Mouse (Mus musculus) neural tube, embryonic 12.5 days (tissue): ENCODE data around the gene Rgs12. TPM values are rescaled to one million over a fixed set of nuclear protein-coding genes. Genes with fewer than 3 reads are reported as not detected.

ENCODE experiments used
- ATAC-seq: fragments of 200-750 bp; cut with Nextera tagmentation; 2 replicates; pipeline ENCODE4 v1.8.0; 2017; ENCODE audit warnings: low read depth, mild to moderate bottlenecking, moderate TSS enrichment, moderate library complexity; ENCODE audit not compliant: low FRiP score
- H3K27ac ChIP-seq: fragments of 300-500 bp; sonication (generic); 2 replicates; pipeline ENCODE4 v1.5.1; 2016
- H3K27me3 ChIP-seq: fragments of 300-500 bp; sonication (generic); replicated peaks from 2 replicates; pipeline ENCODE4 v1.6.1; 2016; ENCODE audit warnings: mild to moderate bottlenecking
- H3K36me3 ChIP-seq: fragments of 300-500 bp; sonication (generic); 2 replicates; pipeline ENCODE4 v1.6.1; 2016; ENCODE audit warnings: mild to moderate bottlenecking
- H3K4me1 ChIP-seq: fragments of 300-500 bp; sonication (generic); 2 replicates; pipeline ENCODE4 v1.6.1; 2016
- H3K4me2 ChIP-seq: fragments of 300-500 bp; sonication (generic); replicated peaks from 2 replicates; pipeline ENCODE4 v1.6.1; 2016; ENCODE audit warnings: mild to moderate bottlenecking
- H3K4me3 ChIP-seq: fragments of 300-500 bp; sonication (generic); 2 replicates; pipeline ENCODE4 v1.5.1; 2016
- H3K9ac ChIP-seq: fragments of 300-500 bp; sonication (generic); 2 replicates; pipeline ENCODE4 v1.6.1; 2016; ENCODE audit warnings: mild to moderate bottlenecking
- H3K9me3 ChIP-seq: fragments of 300-500 bp; sonication (generic); 2 replicates; pipeline ENCODE4 v1.6.1; 2016; ENCODE audit warnings: mild to moderate bottlenecking
- WGBS: fragments of 180-500 bp; shearing (Covaris S2); methylation state at CpG from one replicate; pipeline ENCODE4 v1.1.7; 2016; 5-methylcytosine and 5-hydroxymethylcytosine counted together
- microRNA-seq: library from miRNA; unstranded; fragments of <30 nt; microRNA quantifications from one replicate; pipeline ENCODE4, GENCODE M21; 2017
- polyA plus RNA-seq: library from polyadenylated mRNA; unstranded; fragments of >200 nt; fragmentation: Nextera tagmentation; extraction: Ambion mirVana; gene quantifications from 2 replicates; pipeline ENCODE4 v1.2.1, GENCODE M21; 2016

Rgs12 gene
- polyA plus RNA-seq, 1 experiment from 2014 or later, result 58.0 TPM

DNA sequence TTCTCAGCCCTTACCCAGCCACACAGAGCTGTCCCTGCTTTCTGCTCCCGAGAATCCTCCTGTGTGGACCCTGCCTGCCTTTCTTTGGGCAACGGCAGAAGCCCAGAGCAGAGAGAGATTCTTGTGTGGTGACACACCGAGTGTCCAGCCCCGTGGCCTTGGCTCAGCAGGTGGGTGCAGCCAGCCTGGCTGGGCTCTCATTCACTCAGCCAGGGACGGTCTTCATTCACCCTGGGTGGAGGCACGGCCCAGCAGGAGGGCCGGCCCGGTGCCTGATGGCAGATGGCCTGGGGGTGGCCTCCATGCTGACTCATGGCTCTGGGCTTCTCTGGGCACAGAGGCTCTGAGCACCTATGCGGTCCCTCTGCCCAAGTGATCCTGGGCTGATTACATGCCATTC is 124.7 kb downstream of the Rgs12 start:
- no peaks in the 10 kb centered on the region for H3K36me3 ChIP-seq
- no peak overlapping the region for H3K4me2 ChIP-seq
- no peak for ATAC-seq
- H3K4me3 ChIP-seq, result no peak overlapping the region
- peaks cover 9% of the 10 kb centered on the region for H3K27me3 ChIP-seq
- 69% methylated on average over 9 of the region's 9 CpGs for WGBS
- H3K9me3 ChIP-seq, result no peaks in the 10 kb centered on the region
- no peak overlapping the region for H3K9ac ChIP-seq
- peaks cover 6% of the 10 kb centered on the region for H3K4me1 ChIP-seq
- no peak overlapping the region for H3K27ac ChIP-seq

DNA sequence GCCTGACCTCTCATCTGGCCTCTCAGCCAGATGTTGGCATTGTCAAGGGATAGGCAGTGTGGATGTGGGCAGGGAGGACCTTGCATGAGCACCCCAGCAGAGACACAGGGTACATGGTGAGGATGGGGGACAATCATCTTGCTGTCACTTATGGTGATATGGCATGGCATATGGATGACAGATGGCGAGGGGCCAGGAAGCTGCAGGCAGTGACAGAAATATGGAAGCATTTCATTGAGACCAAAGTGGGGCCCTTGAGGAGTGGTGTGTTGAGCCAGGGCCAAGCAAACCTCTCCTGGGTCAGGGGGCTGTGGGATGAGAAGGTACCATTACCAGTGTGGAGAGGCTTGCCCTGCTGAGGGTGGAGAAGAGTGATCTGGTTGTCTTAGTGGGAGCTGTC is 127.1 kb downstream of the Rgs12 start:
- no peaks in the 10 kb centered on the region for H3K36me3 ChIP-seq
- 82% methylated on average over 1 of the region's 1 CpGs for WGBS
- H3K9me3 ChIP-seq, result no peaks in the 10 kb centered on the region
- peaks cover 16% of the 10 kb centered on the region for H3K27me3 ChIP-seq
- H3K4me2 ChIP-seq, result no peak overlapping the region
- no peak for ATAC-seq
- no peak overlapping the region for H3K27ac ChIP-seq
- H3K4me3 ChIP-seq, result no peak overlapping the region
- no peak overlapping the region for H3K9ac ChIP-seq
- no peaks in the 10 kb centered on the region for H3K4me1 ChIP-seq

DNA sequence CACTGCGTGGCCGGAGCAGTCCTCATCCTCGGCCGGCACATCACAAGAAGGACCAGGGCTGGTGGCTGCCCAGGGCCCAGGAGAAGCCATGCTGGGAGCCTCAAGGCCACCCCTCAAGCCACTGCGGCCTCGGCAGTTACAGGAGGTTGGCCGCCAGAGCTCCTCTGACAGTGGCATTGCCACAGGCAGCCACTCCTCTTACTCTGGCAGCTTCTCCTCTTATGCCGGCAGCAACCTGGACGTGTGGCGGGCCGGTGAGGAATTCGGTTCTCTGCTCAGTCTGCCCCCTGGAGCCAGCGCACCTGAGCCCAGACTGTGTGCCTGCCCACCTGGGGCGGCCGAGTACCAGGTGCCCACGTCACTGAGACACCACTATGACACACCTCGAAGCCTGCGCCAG is 129.9 kb downstream of the Rgs12 start:
- no peak overlapping the region for H3K4me3 ChIP-seq
- H3K36me3 ChIP-seq, result no peaks in the 10 kb centered on the region
- 33% methylated on average over 18 of the region's 18 CpGs for WGBS
- H3K27ac ChIP-seq, result no peak overlapping the region
- H3K4me2 ChIP-seq, result no peak overlapping the region
- ATAC-seq, result no peak
- peaks cover 16% of the 10 kb centered on the region for H3K27me3 ChIP-seq
- no peaks in the 10 kb centered on the region for H3K4me1 ChIP-seq
- H3K9ac ChIP-seq, result no peak overlapping the region
- H3K9me3 ChIP-seq, result no peaks in the 10 kb centered on the region

DNA sequence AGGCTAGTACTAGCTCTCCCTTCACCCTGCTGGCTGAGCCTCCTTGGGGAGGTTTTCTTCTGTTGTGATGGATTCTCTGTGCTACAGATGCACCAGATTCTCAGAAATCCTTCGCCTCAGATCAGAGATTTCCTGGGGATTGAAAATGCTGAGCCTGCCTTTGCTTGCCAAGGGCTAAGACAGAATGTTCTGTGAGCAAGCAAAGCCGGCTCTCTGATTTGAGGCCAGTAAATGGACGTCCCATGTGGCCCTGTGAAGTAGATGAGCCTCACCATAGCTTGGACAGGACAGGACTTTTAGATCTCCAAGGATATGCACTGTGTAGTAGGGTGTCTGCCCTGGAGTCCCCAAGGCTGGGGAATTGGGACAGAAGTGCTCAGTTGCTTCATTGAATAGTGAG is 135.7 kb downstream of the Rgs12 start:
- Histone ChIP-seq H3K27ac (no peak overlapping the region), H3K9me3 (no peaks in the 10 kb centered on the region), H3K9ac (no peak overlapping the region), H3K4me2 (no peak overlapping the region), H3K4me1 (no peaks in the 10 kb centered on the region), H3K4me3 (no peak overlapping the region), H3K27me3 (no peaks in the 10 kb centered on the region; the same call in 1 of the 2 replicates), H3K36me3 (no peaks in the 10 kb centered on the region)
- WGBS, result 81% methylated on average over 3 of the region's 3 CpGs
- no peak for ATAC-seq

DNA sequence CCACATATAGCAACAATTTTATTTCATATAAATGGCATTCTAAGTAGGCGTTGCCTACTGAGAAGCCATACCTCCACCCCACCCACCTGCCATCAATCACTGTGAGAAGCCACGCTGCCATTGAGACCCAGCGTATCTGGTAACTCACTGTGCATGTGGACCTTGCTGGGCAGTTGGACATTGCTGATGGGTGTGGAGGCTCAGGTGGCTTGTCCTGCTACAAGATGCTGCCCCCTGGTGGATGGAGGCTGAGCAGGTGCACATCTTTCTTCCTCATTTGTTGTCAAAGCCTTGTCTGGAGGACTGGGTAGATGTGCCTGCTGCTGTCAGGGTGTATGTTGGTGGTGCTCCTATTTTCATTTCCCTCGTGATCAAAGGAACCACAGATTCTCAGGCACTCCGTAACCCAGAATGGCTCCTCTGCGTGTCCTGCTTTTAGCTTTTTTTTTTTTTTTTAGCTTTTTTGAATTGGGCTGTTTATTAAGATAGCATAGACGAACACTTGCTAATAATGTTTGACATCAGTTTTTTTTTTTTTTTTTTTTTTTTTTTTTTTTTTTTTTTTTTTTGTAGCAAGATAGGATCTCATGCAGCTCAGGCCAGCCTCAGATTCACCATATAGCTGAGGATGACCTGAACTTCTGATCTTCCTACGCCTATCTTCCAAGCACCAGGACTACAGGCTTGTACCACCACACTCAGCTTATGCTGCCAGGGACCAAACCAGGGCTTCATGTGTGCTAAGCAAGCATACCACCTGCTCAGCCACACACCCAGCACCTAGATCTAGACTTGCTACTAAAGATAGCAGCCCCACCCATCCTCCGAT is 139.8 kb downstream of the Rgs12 start:
- no peak overlapping the region for H3K9ac ChIP-seq
- ATAC-seq, result no peak
- H3K27ac ChIP-seq, result no peak overlapping the region
- WGBS, result 67% methylated on average over 9 of the region's 9 CpGs
- no peaks in the 10 kb centered on the region for H3K4me1 ChIP-seq
- H3K9me3 ChIP-seq, result no peaks in the 10 kb centered on the region
- no peak overlapping the region for H3K4me3 ChIP-seq
- H3K4me2 ChIP-seq, result no peak overlapping the region
- peaks cover 31% of the 10 kb centered on the region for H3K36me3 ChIP-seq
- no peaks in the 10 kb centered on the region for H3K27me3 ChIP-seq

Small RNA genes within 50 kb of the gene (microRNA-seq; reads per million reads assigned to microRNA genes)
- gene Mir3097, result 5.9 reads per million, percentile 17 among the genes with 10 or more reads in this experiment

Other genes with a start within 250 kb of the Rgs12 start
- 16.8 and 18.1 TPM in 2 replicates for gene Htt, start 187.7 kb upstream of the Rgs12 start, polyA plus RNA-seq
- gene Msantd1, start 41.4 kb upstream of the Rgs12 start, polyA plus RNA-seq, result 1.9 and 2.3 TPM in 2 replicates
- gene Hgfac, start 92.1 kb downstream of the Rgs12 start, polyA plus RNA-seq, result 0.35 and 0.46 TPM in 2 replicates
- 1.5 and 1.6 TPM in 2 replicates for gene Dok7, start 107.3 kb downstream of the Rgs12 start, polyA plus RNA-seq
- gene Lrpap1, start 156.3 kb downstream of the Rgs12 start, polyA plus RNA-seq, result 105 and 119 TPM in 2 replicates